Mouse (Mus musculus) c-Kit-positive CD71-negative TER-119-negative erythroid progenitor cells, embryonic 14.5 days (primary cell): ENCODE results near the gene Fkbp1a.

Experiments
- DNase-seq: peaks from one replicate; pipeline ENCODE4 v3.0.0-alpha.2; 2013; ENCODE audit warnings: low read depth

Gene Fkbp1a

GRCm38 (mm10) chr2:151609974-151610373 lies 67.7 kb downstream of the Fkbp1a start:
- no peak for DNase-seq
